Mouse (Mus musculus): ENCODE data around the gene Mad1l1. TPM values are rescaled to one million over a fixed set of nuclear protein-coding genes. Genes with fewer than 3 reads are reported as not detected.

Gene Mad1l1
- polyA plus RNA-seq, 1 experiment from 2014 or later = 39.1 TPM

- Histone ChIP-seq H3K4me2 (replicated peaks; ENCODE audit: low read depth, low read length) (no peak overlapping the region), H3K9me3 (ENCODE audit: control insufficient read depth, low read depth, low read length) (no peaks in the 10 kb centered on the region), H3K36me3 (ENCODE audit: control insufficient read depth, insufficient read depth, low read length) (no peaks in the 10 kb centered on the region), H3K27me3 (ENCODE audit: control insufficient read depth, insufficient read depth, low read length) (no peaks in the 10 kb centered on the region), H3K4me1 (ENCODE audit: control insufficient read depth, insufficient read depth, low read length) (no peaks in the 10 kb centered on the region), H3K4me3 (ENCODE audit: low read depth, low read length) (no peak overlapping the region), H3K9ac (replicated peaks; ENCODE audit: low read depth, low read length) (no peak overlapping the region), H3K27ac (ENCODE audit: low read length) (no peak overlapping the region)
- no peak for ATAC-seq (ENCODE audit: insufficient number of reproducible peaks, insufficient read depth, low FRiP score, low read depth)
- WGBS = 72% methylated on average over 3 of the region's 3 CpGs
Observed at GRCm38 (mm10) chr5:140052405-140052804, 268.9 kb downstream of the Mad1l1 start.

DNA sequence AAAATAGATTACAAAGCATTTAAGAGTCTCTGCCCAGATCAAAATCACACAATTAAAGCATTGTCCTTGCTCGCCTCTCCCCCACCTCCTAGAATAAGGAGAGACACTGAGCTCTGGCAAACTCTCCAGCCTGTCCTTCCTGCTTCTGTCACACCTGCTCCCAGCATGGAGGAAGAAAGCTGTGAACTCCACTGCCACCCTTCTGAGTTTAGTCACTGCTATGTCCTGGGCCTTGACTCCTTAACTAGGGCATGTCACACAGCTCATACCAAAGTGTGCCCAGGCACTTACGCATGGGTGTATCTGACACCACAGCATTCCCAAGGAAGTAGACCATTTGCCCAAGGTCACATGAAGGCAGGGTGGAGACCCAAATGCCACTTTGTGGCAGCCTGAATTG, 275.9 kb downstream of the Mad1l1 start:
- Histone ChIP-seq H3K4me3 (ENCODE audit: low read depth, low read length) (no peak overlapping the region), H3K9ac (replicated peaks; ENCODE audit: low read depth, low read length) (no peak overlapping the region), H3K9me3 (ENCODE audit: control insufficient read depth, low read depth, low read length) (no peaks in the 10 kb centered on the region), H3K27me3 (ENCODE audit: control insufficient read depth, insufficient read depth, low read length) (no peaks in the 10 kb centered on the region), H3K4me1 (ENCODE audit: control insufficient read depth, insufficient read depth, low read length) (no peaks in the 10 kb centered on the region), H3K36me3 (ENCODE audit: control insufficient read depth, insufficient read depth, low read length) (no peaks in the 10 kb centered on the region), H3K27ac (ENCODE audit: low read length) (no peak overlapping the region), H3K4me2 (replicated peaks; ENCODE audit: low read depth, low read length) (no peak overlapping the region)
- 76% methylated on average over 2 of the region's 2 CpGs for WGBS
- no peak for ATAC-seq (ENCODE audit: insufficient number of reproducible peaks, insufficient read depth, low FRiP score, low read depth)

DNA sequence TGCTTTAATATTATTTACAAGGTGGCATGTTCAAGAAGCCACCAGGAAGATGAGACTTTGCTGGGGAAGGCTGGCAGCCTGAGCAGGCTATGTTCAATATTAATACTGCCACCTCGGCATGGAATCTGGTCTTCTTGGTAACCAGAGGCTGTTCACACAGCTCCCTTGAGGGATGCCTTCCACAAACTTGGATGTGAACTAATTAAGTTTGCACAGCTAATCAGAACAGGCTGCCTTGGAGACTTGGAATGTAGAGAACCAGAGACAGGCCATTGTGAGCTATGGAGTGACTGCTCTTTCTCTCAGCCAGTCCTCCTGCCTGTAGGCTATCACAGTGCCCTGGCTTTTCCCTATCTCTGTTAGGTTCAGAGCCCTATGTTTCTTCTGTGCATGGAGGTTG, 278.4 kb downstream of the Mad1l1 start:
- H3K27me3 ChIP-seq (ENCODE audit: control insufficient read depth, insufficient read depth, low read length) = no peaks in the 10 kb centered on the region
- H3K36me3 ChIP-seq (ENCODE audit: control insufficient read depth, insufficient read depth, low read length) = no peaks in the 10 kb centered on the region
- no peak for ATAC-seq (ENCODE audit: insufficient number of reproducible peaks, insufficient read depth, low FRiP score, low read depth)
- H3K4me1 ChIP-seq (ENCODE audit: control insufficient read depth, insufficient read depth, low read length) = no peaks in the 10 kb centered on the region
- no peak overlapping the region for H3K4me2 ChIP-seq (replicated peaks; ENCODE audit: low read depth, low read length)
- no peak overlapping the region for H3K4me3 ChIP-seq (ENCODE audit: low read depth, low read length)
- WGBS = 83% methylated on average over 1 of the region's 1 CpGs
- H3K9ac ChIP-seq (replicated peaks; ENCODE audit: low read depth, low read length) = no peak overlapping the region
- H3K27ac ChIP-seq (ENCODE audit: low read length) = no peak overlapping the region
- H3K9me3 ChIP-seq (ENCODE audit: control insufficient read depth, low read depth, low read length) = no peaks in the 10 kb centered on the region

DNA sequence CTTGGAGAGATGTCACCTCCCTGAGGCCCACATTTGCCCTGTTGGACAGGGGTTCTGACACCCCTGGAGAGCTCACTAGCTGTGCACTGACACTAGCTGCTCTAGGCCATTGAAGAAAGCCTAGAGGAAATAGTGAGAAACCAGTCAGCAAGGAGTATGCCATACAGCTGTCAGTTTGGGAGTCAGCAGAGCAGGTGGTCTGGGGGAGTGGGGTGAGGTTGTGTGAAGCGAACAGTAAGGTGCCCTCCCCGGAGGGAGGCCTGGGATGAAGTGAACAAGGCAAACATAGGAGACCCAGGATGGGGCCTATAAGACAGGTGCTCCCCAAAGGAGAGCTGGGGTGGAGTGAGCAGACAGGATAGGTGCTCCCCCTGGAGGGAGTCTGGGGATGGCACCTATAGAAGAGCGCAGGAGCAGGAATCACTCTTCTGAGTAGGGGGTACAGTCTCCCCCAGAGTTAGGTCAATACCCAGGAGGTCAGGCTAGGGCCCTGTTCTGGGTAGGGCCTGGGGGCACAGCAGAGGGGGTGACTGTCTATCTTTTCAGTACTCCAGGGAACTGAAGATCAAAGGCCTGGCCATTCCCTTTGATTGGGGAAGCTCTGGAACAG, 279.2 kb downstream of the Mad1l1 start:
- Histone ChIP-seq H3K9ac (replicated peaks; ENCODE audit: low read depth, low read length) (no peak overlapping the region), H3K4me2 (replicated peaks; ENCODE audit: low read depth, low read length) (no peak overlapping the region), H3K9me3 (ENCODE audit: control insufficient read depth, low read depth, low read length) (no peaks in the 10 kb centered on the region), H3K4me3 (ENCODE audit: low read depth, low read length) (no peak overlapping the region), H3K27ac (ENCODE audit: low read length) (no peak overlapping the region), H3K36me3 (ENCODE audit: control insufficient read depth, insufficient read depth, low read length) (no peaks in the 10 kb centered on the region), H3K4me1 (ENCODE audit: control insufficient read depth, insufficient read depth, low read length) (no peaks in the 10 kb centered on the region), H3K27me3 (ENCODE audit: control insufficient read depth, insufficient read depth, low read length) (no peaks in the 10 kb centered on the region)
- ATAC-seq (ENCODE audit: insufficient number of reproducible peaks, insufficient read depth, low FRiP score, low read depth) = peak; percentile 10; the same call in 1 of the 2 replicates
- 70% methylated on average over 3 of the region's 3 CpGs for WGBS

DNA sequence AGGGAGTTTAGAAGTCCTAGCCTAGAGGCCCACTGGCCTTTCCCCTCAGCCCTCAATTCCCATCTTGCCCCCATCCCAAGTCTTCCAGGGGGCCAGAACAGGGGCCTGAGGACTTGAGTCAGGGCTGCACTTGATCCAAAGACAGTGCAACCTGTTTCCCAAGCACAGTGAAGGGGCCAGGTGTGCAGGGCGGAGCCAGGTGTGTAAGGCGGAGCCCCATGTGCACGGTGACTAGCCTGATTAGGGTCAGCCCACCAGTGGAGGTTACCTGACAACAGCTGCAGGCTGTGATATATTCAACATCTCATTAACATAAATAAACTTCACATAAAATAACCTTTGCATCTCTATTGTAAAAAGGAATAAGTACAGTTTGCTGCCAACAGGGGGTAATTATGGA, 280.3 kb downstream of the Mad1l1 start:
- Histone ChIP-seq H3K4me2 (replicated peaks; ENCODE audit: low read depth, low read length) (no peak overlapping the region), H3K9me3 (ENCODE audit: control insufficient read depth, low read depth, low read length) (no peaks in the 10 kb centered on the region), H3K27me3 (ENCODE audit: control insufficient read depth, insufficient read depth, low read length) (no peaks in the 10 kb centered on the region), H3K9ac (replicated peaks; ENCODE audit: low read depth, low read length) (no peak overlapping the region), H3K36me3 (ENCODE audit: control insufficient read depth, insufficient read depth, low read length) (no peaks in the 10 kb centered on the region), H3K4me3 (ENCODE audit: low read depth, low read length) (no peak overlapping the region), H3K4me1 (ENCODE audit: control insufficient read depth, insufficient read depth, low read length) (no peaks in the 10 kb centered on the region), H3K27ac (ENCODE audit: low read length) (no peak overlapping the region)
- ATAC-seq (ENCODE audit: insufficient number of reproducible peaks, insufficient read depth, low FRiP score, low read depth) = no peak
- WGBS = 81% methylated on average over 3 of the region's 3 CpGs

DNA sequence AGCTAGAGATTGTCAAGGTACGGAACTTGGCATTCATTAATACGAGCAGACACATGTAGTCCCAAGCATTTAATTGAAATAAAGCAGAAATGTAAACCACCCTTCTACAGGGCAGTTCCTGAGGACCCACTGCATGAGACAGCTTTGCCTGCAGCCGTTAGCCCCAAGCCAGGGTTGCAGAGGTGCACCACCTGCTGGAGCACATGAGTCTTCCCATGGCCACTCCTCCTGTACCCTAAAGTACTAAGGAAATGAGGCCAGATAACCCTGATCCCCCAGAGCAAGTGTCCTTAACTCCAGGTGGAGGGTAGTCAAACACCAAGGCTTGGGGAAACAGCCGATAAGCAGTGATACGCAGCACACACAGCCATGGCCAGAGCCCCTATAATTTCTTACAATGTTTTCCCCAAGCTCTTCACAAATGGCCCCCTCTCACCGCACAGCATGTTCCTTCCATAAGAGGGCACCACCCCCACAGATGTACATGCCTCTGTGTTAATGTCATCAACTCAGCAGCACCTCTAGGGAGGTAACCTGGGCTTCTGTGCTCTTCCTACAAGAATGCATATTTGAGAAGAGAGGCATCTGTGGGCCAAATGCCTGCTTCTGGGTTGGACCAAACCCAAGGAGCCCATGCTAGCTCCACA, 283.6 kb downstream of the Mad1l1 start:
- ATAC-seq (ENCODE audit: insufficient number of reproducible peaks, insufficient read depth, low FRiP score, low read depth) = no peak
- 82% methylated on average over 6 of the region's 6 CpGs for WGBS

DNA sequence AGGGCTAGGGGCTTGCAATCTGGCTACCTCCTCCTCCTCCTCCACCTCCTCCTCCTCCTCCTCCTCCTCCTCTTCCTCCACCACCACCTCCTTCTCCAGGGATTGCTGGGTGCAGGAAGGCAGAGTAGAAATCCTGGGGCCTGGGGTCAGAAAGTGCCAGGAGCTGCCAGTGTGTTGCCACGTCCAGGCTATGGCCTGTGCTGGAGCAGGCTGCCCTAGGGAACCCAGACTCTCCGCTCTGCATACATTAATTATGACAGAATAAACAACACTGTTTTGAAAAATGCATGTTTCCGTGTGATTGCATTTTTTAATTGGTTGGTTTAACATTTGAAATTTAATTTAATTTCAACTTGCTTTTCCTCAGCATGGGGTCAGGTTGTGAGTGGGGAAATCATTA, 285.7 kb downstream of the Mad1l1 start:
- Histone ChIP-seq H3K36me3 (ENCODE audit: control insufficient read depth, insufficient read depth, low read length) (no peaks in the 10 kb centered on the region), H3K27me3 (ENCODE audit: control insufficient read depth, insufficient read depth, low read length) (no peaks in the 10 kb centered on the region), H3K27ac (ENCODE audit: low read length) (no peak overlapping the region), H3K4me1 (ENCODE audit: control insufficient read depth, insufficient read depth, low read length) (no peaks in the 10 kb centered on the region), H3K9me3 (ENCODE audit: control insufficient read depth, low read depth, low read length) (no peaks in the 10 kb centered on the region), H3K9ac (replicated peaks; ENCODE audit: low read depth, low read length) (no peak overlapping the region), H3K4me3 (ENCODE audit: low read depth, low read length) (no peak overlapping the region), H3K4me2 (replicated peaks; ENCODE audit: low read depth, low read length) (no peak overlapping the region)
- WGBS = 77% methylated on average over 3 of the region's 3 CpGs
- no peak for ATAC-seq (ENCODE audit: insufficient number of reproducible peaks, insufficient read depth, low FRiP score, low read depth)

More for the DNA sequence above, 283.6 kb downstream of the Mad1l1 start:
- Histone ChIP-seq H3K4me2 (replicated peaks; ENCODE audit: low read depth, low read length) (no peak overlapping the region), H3K9me3 (ENCODE audit: control insufficient read depth, low read depth, low read length) (no peaks in the 10 kb centered on the region), H3K27me3 (ENCODE audit: control insufficient read depth, insufficient read depth, low read length) (no peaks in the 10 kb centered on the region), H3K4me1 (ENCODE audit: control insufficient read depth, insufficient read depth, low read length) (no peaks in the 10 kb centered on the region), H3K4me3 (ENCODE audit: low read depth, low read length) (no peak overlapping the region), H3K36me3 (ENCODE audit: control insufficient read depth, insufficient read depth, low read length) (no peaks in the 10 kb centered on the region), H3K9ac (replicated peaks; ENCODE audit: low read depth, low read length) (no peak overlapping the region), H3K27ac (ENCODE audit: low read length) (no peak overlapping the region)

GRCm38 (mm10) chr5:140035025-140035330, 286.4 kb downstream of the Mad1l1 start:
- WGBS = 20% methylated on average over 1 of the region's 1 CpGs
- no peaks in the 10 kb centered on the region for H3K27me3 ChIP-seq (ENCODE audit: control insufficient read depth, insufficient read depth, low read length)
- no peak overlapping the region for H3K4me2 ChIP-seq (replicated peaks; ENCODE audit: low read depth, low read length)
- no peaks in the 10 kb centered on the region for H3K36me3 ChIP-seq (ENCODE audit: control insufficient read depth, insufficient read depth, low read length)
- H3K9me3 ChIP-seq (ENCODE audit: control insufficient read depth, low read depth, low read length) = no peaks in the 10 kb centered on the region
- no peak overlapping the region for H3K4me3 ChIP-seq (ENCODE audit: low read depth, low read length)
- H3K9ac ChIP-seq (replicated peaks; ENCODE audit: low read depth, low read length) = no peak overlapping the region
- H3K27ac ChIP-seq (ENCODE audit: low read length) = no peak overlapping the region
- no peak for ATAC-seq (ENCODE audit: insufficient number of reproducible peaks, insufficient read depth, low FRiP score, low read depth)
- no peaks in the 10 kb centered on the region for H3K4me1 ChIP-seq (ENCODE audit: control insufficient read depth, insufficient read depth, low read length)

Measured in stomach, embryonic 14.5 days (tissue).